Mouse (Mus musculus) right cerebral cortex, adult 2 months (tissue): ENCODE results near the gene Sfxn3.

Experiments
- DNase-seq, 2 experiments: peaks; one replicate each; pipeline ENCODE4 v3.0.0; 2021 to 2022; ENCODE audit warnings: low spot score in 2 of 2

The Sfxn3 gene

GRCm38 (mm10) chr19:45046523-45047321 lies 581 bp upstream of the Sfxn3 start:
- peak; percentile 78 to 91 for DNase-seq

- peak; percentile 86 to 91 for DNase-seq
Measured at GRCm38 (mm10) chr19:45047935-45048643, 786 bp downstream of the Sfxn3 start.

- DNase-seq, result no peak
Measured at GRCm38 (mm10) chr19:45048644-45049365, 1.5 kb downstream of the Sfxn3 start.

- no peak for DNase-seq
Measured at GRCm38 (mm10) chr19:45049523-45049922, 2.2 kb downstream of the Sfxn3 start.

GRCm38 (mm10) chr19:45053451-45053850 lies 6.1 kb downstream of the Sfxn3 start:
- no peak for DNase-seq

- peak; percentile 56 to 63 for DNase-seq
Measured at GRCm38 (mm10) chr19:45054892-45055690, 7.8 kb downstream of the Sfxn3 start.

GRCm38 (mm10) chr19:45056364-45056763 lies 9.1 kb downstream of the Sfxn3 start:
- peak in 1 of 2 experiments; percentile 36 for DNase-seq

GRCm38 (mm10) chr19:45056908-45057698 lies 9.8 kb downstream of the Sfxn3 start:
- DNase-seq, result no peak

GRCm38 (mm10) chr19:45057724-45058112 lies 10.4 kb downstream of the Sfxn3 start:
- DNase-seq, result no peak

- peak; percentile 90 to 95 for DNase-seq
Measured at GRCm38 (mm10) chr19:45058113-45058839, 11.0 kb downstream of the Sfxn3 start.

- DNase-seq, result no peak
Measured at GRCm38 (mm10) chr19:45058841-45059240, 11.5 kb downstream of the Sfxn3 start.

GRCm38 (mm10) chr19:45063565-45064292 lies 16.4 kb downstream of the Sfxn3 start:
- DNase-seq, result peak in 1 of 2 experiments; percentile 60

GRCm38 (mm10) chr19:45065226-45065625 lies 17.9 kb downstream of the Sfxn3 start:
- DNase-seq, result no peak

- no peak for DNase-seq
Measured at GRCm38 (mm10) chr19:45067170-45067569, 19.9 kb downstream of the Sfxn3 start.

- DNase-seq, result no peak
Measured at GRCm38 (mm10) chr19:45067758-45068510, 20.6 kb downstream of the Sfxn3 start.

- DNase-seq, result peak; percentile 75 to 86
Measured at GRCm38 (mm10) chr19:45073871-45074542, 26.7 kb downstream of the Sfxn3 start.

GRCm38 (mm10) chr19:45074580-45075322 lies 27.4 kb downstream of the Sfxn3 start, which contains the start of gene Kazald1:
Kazald1 (plus strand) TSS chr19:45075241.
- DNase-seq, result peak; percentile 95 to 97
